Mouse (Mus musculus) left cerebral cortex, adult 11 months (tissue): ENCODE data around the gene Rufy2.
"Not testable (repeated sequence)": the region's sequence is repeated elsewhere in the genome, so short reads cannot be mapped to it uniquely, and the experiment has no call there.

Experiments
- DNase-seq: peaks from one replicate; pipeline ENCODE4 v3.0.0; 2022; ENCODE audit warnings: low spot score

Gene Rufy2

DNA sequence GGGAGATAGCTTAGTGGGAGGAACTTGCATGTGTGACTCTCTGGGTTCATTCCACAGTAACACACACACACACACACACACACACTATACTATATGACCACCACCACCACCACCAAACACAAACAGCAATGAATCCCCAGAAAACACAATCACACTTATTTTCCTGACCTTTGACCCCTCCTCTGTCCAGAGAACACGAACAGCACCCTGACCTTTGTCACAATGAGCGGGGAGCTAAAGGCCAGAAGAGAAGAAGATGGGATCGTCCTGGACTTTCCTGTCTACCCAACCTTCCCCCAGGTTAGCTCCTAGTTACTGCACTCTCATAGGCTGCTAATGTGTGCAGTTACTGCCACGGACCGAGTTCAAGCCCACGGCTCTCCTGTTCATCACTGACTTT, 72.0 kb downstream of the Rufy2 start:
- no peak for DNase-seq

DNA sequence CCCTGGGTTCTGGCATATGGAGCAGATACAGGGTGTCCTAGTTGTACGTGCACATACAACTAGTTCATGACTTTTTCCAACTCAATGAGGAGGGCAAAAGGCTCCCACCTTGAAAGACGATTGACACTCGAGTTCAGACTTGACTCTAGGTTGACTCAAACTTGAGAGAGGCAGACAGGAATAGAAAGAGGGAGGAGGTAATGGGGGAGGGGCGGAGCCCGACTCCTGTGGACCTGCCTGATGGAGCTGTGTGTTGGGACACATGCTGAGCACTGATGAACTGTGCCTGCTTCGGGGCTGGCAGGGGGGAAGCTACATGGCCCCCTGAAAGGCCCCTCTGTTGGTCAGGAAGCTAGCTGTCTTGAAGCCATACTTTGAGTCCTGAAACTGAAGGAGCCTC, 73.0 kb downstream of the Rufy2 start:
- no peak for DNase-seq

DNA sequence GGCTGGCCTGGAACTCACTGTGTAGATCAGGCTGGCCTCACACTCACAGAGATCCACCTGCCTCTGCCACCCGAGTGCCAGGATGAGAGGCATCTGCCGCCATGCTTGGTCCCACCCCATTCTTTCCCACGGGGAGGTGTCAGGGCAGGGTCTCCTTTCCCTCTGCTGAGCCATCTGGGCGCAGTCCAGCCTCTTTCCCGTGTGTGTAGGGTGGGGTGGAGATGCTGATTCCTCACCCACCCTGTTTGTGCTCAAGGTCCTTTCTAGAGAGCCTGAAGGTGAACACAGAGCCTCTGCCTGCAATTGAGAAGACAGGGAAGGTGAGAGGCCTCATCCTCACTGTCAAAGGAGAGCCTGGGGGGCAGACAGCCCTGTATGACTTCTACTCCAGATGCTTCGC, 74.0 kb downstream of the Rufy2 start:
- DNase-seq = not testable (repeated sequence)

DNA sequence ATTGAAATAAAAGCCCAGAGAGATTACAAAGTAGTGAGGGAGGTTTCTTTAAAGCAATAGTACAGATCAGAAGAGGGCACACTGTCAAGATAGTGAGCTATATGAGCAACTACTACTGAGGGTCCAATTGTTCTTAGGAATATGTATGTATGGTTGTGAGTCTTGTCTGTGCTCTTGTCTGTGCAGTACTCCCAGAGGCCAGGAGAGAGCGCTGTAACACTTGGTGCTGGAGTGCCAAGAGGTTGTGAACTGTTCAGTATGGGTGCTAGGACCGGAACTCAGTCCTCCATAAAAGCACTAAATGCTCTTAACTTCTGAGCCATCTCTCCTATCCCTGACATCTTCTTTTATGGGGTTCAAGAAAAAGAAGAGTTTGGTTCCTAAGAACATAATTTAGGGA, 74.6 kb downstream of the Rufy2 start:
- no peak for DNase-seq

DNA sequence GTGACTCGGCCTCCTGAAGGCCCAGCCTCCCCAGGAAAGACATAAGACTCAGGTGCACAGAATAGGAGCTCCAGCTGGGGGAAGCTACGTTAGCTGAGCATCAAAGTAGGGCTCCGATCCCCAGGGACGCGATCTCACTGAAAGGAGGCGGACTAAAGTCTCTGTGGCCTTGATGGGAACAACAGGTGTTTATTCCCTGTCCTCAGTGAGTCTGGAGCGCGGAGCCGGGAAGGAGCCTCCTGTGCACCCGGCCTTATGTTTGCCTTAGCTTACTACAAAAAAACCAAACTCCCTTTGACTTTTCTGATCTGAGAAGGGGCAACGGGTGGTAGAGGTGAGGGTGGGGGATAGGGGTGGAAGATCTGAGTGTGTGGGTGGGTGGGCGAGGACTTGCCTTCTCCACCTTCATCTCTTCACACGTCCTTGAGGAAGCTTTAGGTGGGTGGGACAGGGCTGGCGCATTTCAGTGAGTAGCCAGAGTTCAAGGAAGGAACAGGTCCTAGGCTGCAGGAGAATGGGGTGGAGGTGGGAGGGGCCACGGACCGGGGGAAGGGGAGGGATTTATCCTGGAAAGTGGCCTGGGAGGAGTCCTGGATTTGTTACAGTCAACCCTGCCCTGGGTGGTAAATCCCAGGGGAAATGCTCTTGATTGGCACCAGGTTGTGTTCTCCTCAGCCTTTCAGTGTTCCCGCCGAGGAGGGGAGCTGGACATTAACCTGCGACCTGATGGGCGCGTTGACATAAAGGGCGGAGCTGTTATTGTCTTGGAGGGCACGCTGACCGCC, 77.1 kb downstream of the Rufy2 start:
- DNase-seq = no peak

DNA sequence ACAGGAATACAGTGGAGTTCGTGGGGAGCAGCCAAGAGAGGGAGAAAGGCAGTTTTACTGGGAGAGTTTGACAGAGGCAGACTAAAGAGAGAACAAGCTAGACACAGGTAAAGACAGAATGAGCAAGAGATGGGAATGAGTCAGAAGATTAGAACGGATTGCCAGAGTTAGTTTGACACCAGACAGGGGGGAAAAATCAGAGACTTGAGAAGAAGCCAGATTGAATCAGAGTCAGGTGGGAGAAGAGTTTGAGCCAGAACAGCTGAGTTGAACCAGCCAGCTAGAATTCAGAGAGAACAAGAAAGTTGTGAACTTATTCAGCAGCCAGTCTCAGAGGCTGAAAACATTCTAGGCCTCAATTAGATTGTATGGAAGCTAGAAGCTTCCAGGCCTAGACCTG, 79.8 kb downstream of the Rufy2 start, which contains the start of gene Pbld1:
Pbld1 (plus strand) TSS at position 301 of the 400 bp plus-strand sequence.
- no peak for DNase-seq

DNA sequence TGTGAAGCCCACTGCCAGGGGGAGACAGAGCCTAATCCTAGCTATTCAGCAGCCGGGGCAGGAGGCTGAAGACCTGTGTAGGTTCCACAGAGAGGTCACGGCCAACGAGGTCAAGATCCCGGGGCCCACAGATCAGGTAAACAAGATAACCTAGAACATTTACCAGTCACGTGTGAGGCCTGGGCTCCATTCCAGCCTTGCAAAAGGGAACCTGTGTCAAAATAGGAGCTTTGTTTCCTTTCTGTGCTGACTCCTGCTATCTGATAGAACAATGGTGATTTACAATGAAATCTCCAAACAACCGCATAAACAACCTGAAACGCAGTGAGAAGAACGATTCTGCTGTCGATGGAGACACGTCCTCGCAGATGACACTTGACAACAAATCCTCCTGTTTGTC, 80.4 kb downstream of the Rufy2 start:
- no peak for DNase-seq

DNA sequence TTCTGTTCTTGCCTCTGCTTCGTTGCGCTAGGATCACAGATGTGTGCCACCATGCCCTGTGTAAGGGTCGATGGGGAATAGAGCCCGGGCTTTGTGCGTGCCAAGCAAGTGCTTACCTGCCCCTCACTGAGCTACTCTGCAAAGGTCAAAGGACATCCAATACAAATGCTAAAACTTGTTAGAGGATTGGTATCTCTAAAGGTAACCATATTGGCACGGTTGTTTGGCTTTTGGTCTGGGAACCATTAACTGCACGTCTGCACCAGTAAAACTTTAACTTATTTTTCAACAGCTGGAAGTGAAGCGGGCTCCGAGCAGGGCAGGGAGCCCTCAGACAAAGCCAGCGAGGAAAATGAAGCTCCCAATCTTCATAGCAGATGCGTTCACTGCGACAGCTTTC, 81.2 kb downstream of the Rufy2 start:
- no peak for DNase-seq

DNA sequence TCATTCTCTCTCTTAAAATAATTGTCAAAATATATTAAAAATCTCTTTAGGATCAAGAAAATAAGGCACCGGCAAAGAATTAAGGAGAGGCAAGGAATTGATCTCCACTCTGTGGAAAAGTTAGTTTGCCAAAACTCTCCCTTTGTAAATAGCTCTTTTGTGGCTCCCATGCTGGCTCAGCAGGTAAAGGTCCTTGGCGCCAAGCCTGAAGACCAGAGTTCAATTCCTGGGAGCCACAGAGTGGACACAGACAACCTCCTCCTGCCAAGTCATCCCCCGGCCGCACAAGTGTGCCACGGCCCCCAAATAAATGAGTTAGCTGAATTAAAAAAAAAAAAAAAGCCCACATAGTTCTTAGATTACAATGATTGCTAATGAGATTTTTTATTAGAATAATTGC, 82.7 kb downstream of the Rufy2 start:
- no peak for DNase-seq

DNA sequence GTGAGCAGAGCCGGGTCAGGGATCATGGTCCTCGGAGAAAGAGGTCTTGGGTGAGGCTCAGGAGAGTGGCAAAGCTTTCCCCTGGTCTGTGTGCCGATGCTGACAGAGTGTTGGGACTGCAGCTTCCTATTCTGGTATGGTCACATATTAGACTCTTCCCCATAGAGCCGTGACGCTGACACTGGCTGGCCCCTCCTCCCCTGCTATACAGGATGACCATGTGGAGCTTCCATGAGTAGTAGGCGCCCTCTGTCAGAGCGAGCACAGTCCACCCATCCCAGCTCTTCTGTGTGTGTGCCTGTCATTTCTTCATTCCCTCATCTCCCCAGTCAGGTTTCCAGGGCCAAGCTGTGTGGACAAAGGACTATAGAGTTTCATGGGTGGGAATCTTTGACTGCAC, 83.3 kb downstream of the Rufy2 start:
- no peak for DNase-seq

DNA sequence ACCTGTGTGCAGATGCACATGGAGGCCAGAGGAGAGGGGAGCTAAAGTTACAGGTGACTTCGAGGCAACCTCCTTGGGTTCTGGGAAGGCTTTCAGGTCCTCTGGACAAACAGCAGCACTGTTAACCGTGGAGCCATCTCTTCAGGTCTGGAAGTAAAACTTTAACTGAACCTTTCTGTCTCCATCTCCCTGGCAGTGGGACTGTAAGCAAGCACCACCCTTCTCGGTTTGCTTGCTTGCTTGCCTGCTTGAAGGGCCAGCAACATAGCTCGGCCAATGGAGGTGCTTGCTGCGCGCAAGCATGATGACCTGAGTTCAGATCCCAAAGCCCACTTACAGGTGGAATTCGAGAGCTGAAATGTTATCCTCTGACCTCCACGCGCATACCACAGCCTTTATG, 84.5 kb downstream of the Rufy2 start:
- no peak for DNase-seq

DNA sequence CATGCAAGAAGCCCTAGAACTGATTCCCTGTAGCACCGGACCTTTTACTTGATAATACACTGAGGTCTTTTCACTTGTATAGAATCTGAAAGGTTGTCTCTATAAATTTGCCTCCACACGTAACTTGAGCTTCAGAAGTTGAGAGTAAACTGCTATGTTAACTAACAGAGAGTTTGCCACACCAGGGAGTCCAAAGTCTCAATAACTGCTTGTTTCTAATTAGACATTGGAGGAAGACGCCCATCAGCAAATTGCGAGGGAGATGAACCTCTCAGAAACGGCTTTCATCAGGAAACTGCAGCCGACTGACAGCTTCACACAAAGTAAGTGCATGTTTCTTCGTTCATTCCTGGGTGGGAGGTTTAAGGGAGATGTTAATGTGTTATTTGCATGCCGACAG, 85.5 kb downstream of the Rufy2 start:
- DNase-seq = no peak

DNA sequence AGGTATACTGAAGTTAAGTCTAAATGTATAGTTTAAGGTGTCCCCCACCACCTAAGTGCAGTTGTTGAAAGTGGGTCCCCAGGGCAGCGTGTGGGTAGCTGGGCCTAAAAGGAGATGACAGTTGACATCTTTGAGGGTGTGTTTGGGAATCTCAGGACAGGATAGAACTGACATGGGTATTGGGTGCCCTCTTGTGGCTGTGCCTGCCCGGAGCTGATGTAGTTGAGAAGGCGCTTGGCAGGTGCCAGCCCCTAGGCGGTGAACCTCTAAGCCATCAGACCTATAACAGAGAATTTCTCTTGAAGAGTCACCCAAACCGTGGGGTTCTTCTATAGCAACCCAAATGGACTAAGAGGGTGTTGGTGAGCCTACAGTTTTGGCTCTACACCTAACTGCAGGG, 86.0 kb downstream of the Rufy2 start:
- peak; percentile 69 for DNase-seq
